Mouse (Mus musculus): ENCODE results near the gene 1700030K09Rik. TPM values are rescaled to one million over a fixed set of nuclear protein-coding genes. Genes with fewer than 3 reads are reported as not detected.

The 1700030K09Rik gene
- polyA plus RNA-seq, 1 experiment from 2014 or later = 3.4 TPM

- 56% methylated on average over 1 of the region's 1 CpGs for WGBS (ENCODE audit: insufficient replicate concordance)
- H3K4me2 ChIP-seq = no peak overlapping the region
- no peak for ATAC-seq (ENCODE audit: insufficient read depth)
- 0 out of 2 replicates have a peak, but pooled peaks cover 8% of the 10 kb centered on the region for H3K36me3 ChIP-seq (replicated peaks)
- H3K9me3 ChIP-seq (replicated peaks) = no peaks in the 10 kb centered on the region
- H3K27me3 ChIP-seq = no peaks in the 10 kb centered on the region
- no peak overlapping the region for H3K9ac ChIP-seq
- H3K4me3 ChIP-seq (replicated peaks) = no peak overlapping the region
- H3K27ac ChIP-seq (replicated peaks) = no peak overlapping the region
- H3K4me1 ChIP-seq (replicated peaks) = peaks cover 40% of the 10 kb centered on the region
These were observed 20.8 kb upstream of the 1700030K09Rik start for GRCm38 (mm10) chr8:72422926-72423325.

GRCm38 (mm10) chr8:72429676-72430075 lies 14.0 kb upstream of the 1700030K09Rik start:
- ATAC-seq (ENCODE audit: insufficient read depth) = no peak
- 39% methylated on average over 13 of the region's 13 CpGs for WGBS (ENCODE audit: insufficient replicate concordance)
- no peak overlapping the region for H3K27ac ChIP-seq (replicated peaks)
- H3K4me2 ChIP-seq = no peak overlapping the region
- H3K27me3 ChIP-seq = no peaks in the 10 kb centered on the region
- no peaks in the 10 kb centered on the region for H3K4me1 ChIP-seq (replicated peaks)
- no peak overlapping the region for H3K4me3 ChIP-seq (replicated peaks)
- no peaks in the 10 kb centered on the region for H3K9me3 ChIP-seq (replicated peaks)
- H3K36me3 ChIP-seq (replicated peaks) = no peaks in the 10 kb centered on the region
- H3K9ac ChIP-seq = no peak overlapping the region

GRCm38 (mm10) chr8:72434952-72435351 lies 8.7 kb upstream of the 1700030K09Rik start:
- Histone ChIP-seq H3K9me3 (replicated peaks) (no peaks in the 10 kb centered on the region), H3K9ac (no peak overlapping the region), H3K4me2 (no peak overlapping the region), H3K27me3 (no peaks in the 10 kb centered on the region), H3K4me3 (replicated peaks) (no peak overlapping the region), H3K27ac (replicated peaks) (no peak overlapping the region), H3K4me1 (replicated peaks) (no peaks in the 10 kb centered on the region), H3K36me3 (replicated peaks) (no peaks in the 10 kb centered on the region)
- WGBS (ENCODE audit: insufficient replicate concordance) = 13% methylated on average over 2 of the region's 2 CpGs
- no peak for ATAC-seq (ENCODE audit: insufficient read depth)

- ATAC-seq (ENCODE audit: insufficient read depth) = no peak
- Histone ChIP-seq H3K27ac (replicated peaks) (no peak overlapping the region), H3K4me2 (no peak overlapping the region), H3K9ac (no peak overlapping the region), H3K36me3 (replicated peaks) (no peaks in the 10 kb centered on the region), H3K4me1 (replicated peaks) (peaks cover 9% of the 10 kb centered on the region), H3K4me3 (replicated peaks) (no peak overlapping the region), H3K27me3 (no peaks in the 10 kb centered on the region), H3K9me3 (replicated peaks) (no peaks in the 10 kb centered on the region)
- 57% methylated on average over 8 of the region's 8 CpGs for WGBS (ENCODE audit: insufficient replicate concordance)
These were observed 5.2 kb upstream of the 1700030K09Rik start for GRCm38 (mm10) chr8:72438248-72439015.

- no peaks in the 10 kb centered on the region for H3K9me3 ChIP-seq (replicated peaks)
- peaks cover 18% of the 10 kb centered on the region for H3K4me1 ChIP-seq (replicated peaks)
- peak overlapping the region; percentile 88 for H3K4me2 ChIP-seq
- H3K36me3 ChIP-seq (replicated peaks) = 0 out of 2 replicates have a peak, but pooled peaks cover 4% of the 10 kb centered on the region
- peak; percentile 46 for ATAC-seq (ENCODE audit: insufficient read depth)
- peak overlapping the region; percentile 60 for H3K4me3 ChIP-seq (replicated peaks)
- no peaks in the 10 kb centered on the region for H3K27me3 ChIP-seq
- H3K9ac ChIP-seq = peak overlapping the region; percentile 39; the same call in 1 of the 2 replicates
- peak overlapping the region; percentile 29; the same call in 1 of the 2 replicates for H3K27ac ChIP-seq (replicated peaks)
- WGBS (ENCODE audit: insufficient replicate concordance) = 33% methylated on average over 6 of the region's 6 CpGs
These were observed 292 bp downstream of the 1700030K09Rik start for GRCm38 (mm10) chr8:72443994-72444350.

- H3K4me2 ChIP-seq = no peak overlapping the region
- no peaks in the 10 kb centered on the region for H3K9me3 ChIP-seq (replicated peaks)
- H3K36me3 ChIP-seq (replicated peaks) = peaks cover 11% of the 10 kb centered on the region
- peaks cover 18% of the 10 kb centered on the region for H3K4me1 ChIP-seq (replicated peaks)
- H3K27ac ChIP-seq (replicated peaks) = no peak overlapping the region
- no peak overlapping the region for H3K4me3 ChIP-seq (replicated peaks)
- ATAC-seq (ENCODE audit: insufficient read depth) = no peak
- no peaks in the 10 kb centered on the region for H3K27me3 ChIP-seq
- no peak overlapping the region for H3K9ac ChIP-seq
- 76% methylated on average over 6 of the region's 6 CpGs for WGBS (ENCODE audit: insufficient replicate concordance)
These were observed 1.4 kb downstream of the 1700030K09Rik start for GRCm38 (mm10) chr8:72445071-72445470.

GRCm38 (mm10) chr8:72451516-72451915 lies 7.8 kb downstream of the 1700030K09Rik start:
- no peak overlapping the region for H3K4me3 ChIP-seq (replicated peaks)

GRCm38 (mm10) chr8:72453904-72454303 lies 10.2 kb downstream of the 1700030K09Rik start:
- H3K4me2 ChIP-seq = no peak overlapping the region
- no peak overlapping the region for H3K4me3 ChIP-seq (replicated peaks)
- 87% methylated on average over 2 of the region's 2 CpGs for WGBS (ENCODE audit: insufficient replicate concordance)
- ATAC-seq (ENCODE audit: insufficient read depth) = no peak
- no peak overlapping the region for H3K9ac ChIP-seq
- no peaks in the 10 kb centered on the region for H3K27me3 ChIP-seq
- no peak overlapping the region for H3K27ac ChIP-seq (replicated peaks)
- H3K36me3 ChIP-seq (replicated peaks) = peaks cover 35% of the 10 kb centered on the region
- H3K9me3 ChIP-seq (replicated peaks) = no peaks in the 10 kb centered on the region
- peaks cover 9% of the 10 kb centered on the region for H3K4me1 ChIP-seq (replicated peaks)

More at GRCm38 (mm10) chr8:72451516-72451915, 7.8 kb downstream of the 1700030K09Rik start:
- WGBS (ENCODE audit: insufficient replicate concordance) = 41% methylated on average over 8 of the region's 8 CpGs
- peak; percentile 56 for ATAC-seq (ENCODE audit: insufficient read depth)
- 0 out of 2 replicates have a peak overlapping the region, but pooled peaks have one; percentile 2 for H3K27ac ChIP-seq (replicated peaks)
- H3K9me3 ChIP-seq (replicated peaks) = no peaks in the 10 kb centered on the region
- H3K4me1 ChIP-seq (replicated peaks) = peaks cover 9% of the 10 kb centered on the region
- no peaks in the 10 kb centered on the region for H3K27me3 ChIP-seq
- peaks cover 29% of the 10 kb centered on the region for H3K36me3 ChIP-seq (replicated peaks)
- no peak overlapping the region for H3K9ac ChIP-seq
- H3K4me2 ChIP-seq = no peak overlapping the region

GRCm38 (mm10) chr8:72455317-72455716 lies 11.6 kb downstream of the 1700030K09Rik start:
- WGBS (ENCODE audit: insufficient replicate concordance) = 72% methylated on average over 4 of the region's 4 CpGs

GRCm38 (mm10) chr8:72457806-72458205 lies 14.1 kb downstream of the 1700030K09Rik start:
- no peaks in the 10 kb centered on the region for H3K27me3 ChIP-seq
- no peaks in the 10 kb centered on the region for H3K9me3 ChIP-seq (replicated peaks)
- no peak for ATAC-seq (ENCODE audit: insufficient read depth)
- no peak overlapping the region for H3K4me2 ChIP-seq
- H3K4me3 ChIP-seq (replicated peaks) = no peak overlapping the region
- peaks cover 63% of the 10 kb centered on the region for H3K36me3 ChIP-seq (replicated peaks)
- no peaks in the 10 kb centered on the region for H3K4me1 ChIP-seq (replicated peaks)
- H3K27ac ChIP-seq (replicated peaks) = no peak overlapping the region
- no peak overlapping the region for H3K9ac ChIP-seq
- 83% methylated on average over 3 of the region's 3 CpGs for WGBS (ENCODE audit: insufficient replicate concordance)

More at GRCm38 (mm10) chr8:72455317-72455716, 11.6 kb downstream of the 1700030K09Rik start:
- no peak overlapping the region for H3K27ac ChIP-seq (replicated peaks)
- peaks cover 40% of the 10 kb centered on the region for H3K36me3 ChIP-seq (replicated peaks)
- H3K9me3 ChIP-seq (replicated peaks) = no peaks in the 10 kb centered on the region
- no peak overlapping the region for H3K4me3 ChIP-seq (replicated peaks)
- ATAC-seq (ENCODE audit: insufficient read depth) = no peak
- no peak overlapping the region for H3K9ac ChIP-seq
- H3K27me3 ChIP-seq = no peaks in the 10 kb centered on the region
- H3K4me1 ChIP-seq (replicated peaks) = peaks cover 9% of the 10 kb centered on the region
- no peak overlapping the region for H3K4me2 ChIP-seq

- Histone ChIP-seq H3K27me3 (no peaks in the 10 kb centered on the region), H3K9ac (no peak overlapping the region), H3K9me3 (replicated peaks) (no peaks in the 10 kb centered on the region), H3K4me2 (no peak overlapping the region), H3K27ac (replicated peaks) (no peak overlapping the region), H3K4me1 (replicated peaks) (no peaks in the 10 kb centered on the region), H3K4me3 (replicated peaks) (no peak overlapping the region), H3K36me3 (replicated peaks) (peaks cover 67% of the 10 kb centered on the region)
- ATAC-seq (ENCODE audit: insufficient read depth) = no peak
- 81% methylated on average over 6 of the region's 6 CpGs for WGBS (ENCODE audit: insufficient replicate concordance)
These were observed 14.8 kb downstream of the 1700030K09Rik start for GRCm38 (mm10) chr8:72458457-72458856.
